Mouse (Mus musculus): Measurements from ENCODE around the gene Ift27.

Gene Ift27

DNA sequence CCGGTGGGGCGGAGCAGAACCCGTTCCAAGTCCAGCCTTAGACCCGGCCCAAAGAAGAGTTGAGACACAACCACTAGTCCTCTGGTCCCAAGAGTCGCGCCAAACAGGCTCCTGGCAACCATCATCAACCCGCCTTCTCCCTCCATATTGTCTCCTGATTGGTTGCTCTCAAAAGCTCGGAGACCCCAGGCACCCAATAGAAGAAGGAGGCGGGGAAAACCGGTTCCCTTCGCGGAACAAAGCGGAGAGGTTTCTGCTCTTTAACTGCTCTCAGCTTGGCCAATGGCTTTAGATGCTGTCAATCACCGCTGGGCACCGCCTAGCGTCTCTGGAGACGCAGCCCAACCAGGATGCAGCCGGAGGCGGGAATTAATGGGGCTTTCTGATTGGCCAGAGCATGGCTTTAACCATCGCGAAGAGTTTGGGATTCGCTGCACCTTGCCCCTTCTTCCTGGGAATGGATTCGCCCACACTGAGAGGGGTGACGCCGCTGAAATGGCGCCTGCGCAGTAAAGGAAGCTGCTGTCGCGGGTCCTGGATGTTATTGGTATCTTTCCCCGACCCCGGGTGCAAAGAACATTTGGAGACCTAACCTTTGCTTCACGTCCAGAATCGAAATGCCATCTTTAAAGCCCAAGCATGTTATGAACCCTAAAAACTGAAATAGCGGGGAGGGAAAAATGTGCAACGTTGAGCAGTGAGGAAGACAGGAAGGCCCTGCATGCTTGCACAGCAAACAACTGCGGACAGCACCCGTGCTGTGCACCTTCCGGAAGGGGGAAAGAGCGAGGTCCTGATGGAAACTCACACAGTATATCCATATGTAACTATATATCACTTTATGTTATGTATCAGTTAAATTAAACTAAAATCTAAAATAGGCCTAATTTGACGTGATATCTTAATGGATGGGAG, at the start of gene Ift27:
Ift27 (minus strand) TSS at position 136 of the 915 bp plus-strand sequence.
- peak; percentile 94 to 99 for DNase-seq (ENCODE audit: low spot score in 2 of 2)

- DNase-seq (ENCODE audit: low spot score in 2 of 2), result no peak
Observed at GRCm38 (mm10) chr15:78215269-78215668, 41.4 kb upstream of the Ift27 start.

- no peak for DNase-seq (ENCODE audit: low spot score in 2 of 2)
Observed at GRCm38 (mm10) chr15:78211367-78211766, 37.5 kb upstream of the Ift27 start.

DNA sequence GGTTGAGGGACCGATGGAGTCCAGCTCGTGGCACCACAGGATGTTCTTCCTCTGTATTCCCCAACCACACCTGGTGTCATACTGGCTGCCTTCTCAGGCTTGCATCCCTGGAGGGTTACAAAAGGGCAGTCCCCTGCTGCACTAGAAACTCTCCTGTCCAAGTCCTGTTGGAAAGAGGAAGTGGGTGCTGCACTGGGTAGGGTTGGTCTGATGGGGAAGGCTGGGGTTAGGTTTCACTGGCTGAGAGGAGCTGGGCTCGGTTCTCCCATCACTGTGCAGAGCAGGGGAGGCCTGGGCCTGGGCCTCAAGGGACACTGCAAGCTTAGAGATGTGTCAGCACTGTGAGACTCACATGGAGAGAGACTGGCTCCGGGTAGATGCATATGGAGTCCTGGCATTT, 36.3 kb upstream of the Ift27 start:
- DNase-seq (ENCODE audit: low spot score in 2 of 2), result no peak

DNA sequence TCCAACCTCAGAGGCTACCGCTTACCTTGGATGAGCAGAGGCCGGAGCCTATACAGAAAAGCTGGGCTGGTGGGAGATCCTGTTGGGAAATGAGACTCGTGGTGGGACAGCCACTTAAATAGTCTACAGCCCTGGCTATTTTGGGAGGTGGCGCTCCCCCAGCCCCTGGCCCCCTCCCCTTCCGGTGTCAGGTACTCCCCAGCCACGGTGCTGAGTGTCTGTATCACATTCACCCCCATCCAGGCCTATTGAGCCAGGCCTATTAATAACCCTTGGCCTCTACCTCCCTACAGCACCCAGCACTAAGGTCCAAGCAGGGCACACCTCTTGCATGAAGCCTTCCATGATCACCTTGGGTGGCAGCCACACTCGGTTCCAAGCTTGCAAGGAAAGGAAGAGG, 32.4 kb upstream of the Ift27 start, which contains the start of gene Pvalb:
Pvalb (minus strand) TSS at position 89 of the 400 bp plus-strand sequence.
- no peak for DNase-seq (ENCODE audit: low spot score in 2 of 2)

DNA sequence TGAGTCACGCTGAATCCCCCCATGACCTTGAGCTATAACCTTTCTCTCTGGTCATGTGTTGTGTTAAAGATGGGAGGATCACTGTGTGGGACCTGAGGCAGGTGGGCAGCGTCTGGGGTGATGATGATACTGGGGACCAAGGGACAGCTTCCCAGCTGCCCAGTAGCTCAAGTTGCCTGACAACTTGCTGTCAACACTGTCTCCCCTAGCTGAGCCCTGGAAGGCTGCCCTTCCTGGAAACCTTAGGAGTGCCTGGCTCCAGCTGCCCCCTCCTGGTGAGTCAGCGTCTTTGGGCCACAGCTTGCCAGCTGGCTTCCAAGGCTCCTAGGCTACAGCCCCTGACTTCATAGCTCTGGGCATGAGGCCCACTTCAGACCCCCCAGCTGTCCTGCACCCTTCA, 31.3 kb upstream of the Ift27 start:
- peak in 1 of 2 experiments; percentile 6 for DNase-seq (ENCODE audit: low spot score in 2 of 2)

DNA sequence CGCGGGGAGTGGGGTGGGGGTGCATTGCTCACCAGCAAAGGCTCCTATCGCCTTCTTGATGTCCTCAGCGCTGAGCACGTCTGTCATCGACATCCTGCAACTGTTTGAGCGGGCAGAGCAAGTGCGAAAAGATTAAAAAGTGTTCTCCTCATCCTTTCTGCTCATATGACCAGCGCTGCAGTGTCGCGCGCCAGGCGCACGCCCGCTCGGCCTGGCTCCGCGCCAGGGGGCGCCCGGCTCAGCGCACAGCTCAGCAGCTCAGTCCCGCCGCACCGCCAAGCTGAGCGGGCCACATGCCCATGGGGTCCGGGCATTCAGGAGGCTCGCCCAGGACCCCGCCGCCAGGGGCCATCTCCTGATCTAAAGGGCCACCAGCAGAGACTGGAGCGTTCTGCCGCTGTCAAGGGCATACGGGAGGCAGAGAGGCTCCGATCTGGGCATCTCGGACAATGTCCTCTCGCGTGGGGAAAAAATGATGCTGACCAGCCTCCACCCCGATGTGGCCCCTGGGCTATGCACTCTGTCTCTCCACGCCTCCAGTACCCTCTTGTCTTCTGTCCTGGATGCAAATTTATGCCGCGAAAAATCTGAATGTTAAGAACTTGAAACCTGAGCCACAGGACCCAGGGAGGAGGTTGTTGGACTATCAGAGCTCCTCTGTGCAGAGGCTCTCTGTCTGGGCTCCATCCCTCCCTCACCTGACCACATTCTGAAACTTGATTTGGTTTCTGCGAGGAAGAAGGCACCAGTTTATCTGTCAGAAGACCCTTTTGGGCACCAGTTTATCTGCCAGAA, 30.3 kb upstream of the Ift27 start:
- peak in 1 of 2 experiments; percentile 31 for DNase-seq (ENCODE audit: low spot score in 2 of 2)

DNA sequence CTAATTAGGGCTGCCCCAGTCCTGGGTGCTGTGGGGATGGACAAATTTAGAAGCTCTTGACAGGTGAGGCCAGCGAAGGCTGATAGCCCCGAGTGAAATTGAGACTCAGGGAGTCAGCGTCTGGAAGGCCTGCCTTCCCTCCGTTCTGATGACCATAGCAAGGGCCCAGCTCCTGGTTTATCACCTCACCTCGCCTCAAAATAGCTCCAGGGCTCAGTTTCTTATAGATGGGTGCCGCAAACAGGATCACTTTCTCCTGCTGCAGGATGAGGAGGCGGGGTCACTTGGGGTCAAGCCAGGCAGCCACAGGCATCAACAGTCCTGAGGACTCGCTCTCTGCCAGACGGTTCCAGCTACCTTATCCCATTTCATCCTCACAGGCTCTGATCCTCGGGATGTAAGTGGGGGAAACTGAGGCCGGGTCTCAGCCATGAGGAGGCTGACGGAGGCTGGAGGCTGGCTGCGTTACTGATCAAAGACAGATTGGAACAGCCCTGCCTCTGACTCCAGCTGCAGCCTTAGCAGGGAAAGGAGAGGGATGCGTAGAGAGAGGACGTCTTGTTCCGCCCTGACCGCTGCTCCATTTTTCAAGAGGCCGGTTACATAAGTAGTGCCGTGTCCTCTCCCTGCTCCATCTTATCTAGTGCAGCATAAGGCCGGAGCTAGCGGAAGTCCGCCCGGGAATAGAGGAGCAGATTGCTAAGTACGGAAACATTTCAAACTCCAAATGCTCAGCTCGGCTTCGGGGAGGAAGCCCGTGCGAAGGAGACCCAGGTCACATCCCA, 21.4 kb upstream of the Ift27 start:
- DNase-seq (ENCODE audit: low spot score in 2 of 2), result no peak

GRCm38 (mm10) chr15:78194320-78194719, 20.4 kb upstream of the Ift27 start:
- no peak for DNase-seq (ENCODE audit: low spot score in 2 of 2)

DNA sequence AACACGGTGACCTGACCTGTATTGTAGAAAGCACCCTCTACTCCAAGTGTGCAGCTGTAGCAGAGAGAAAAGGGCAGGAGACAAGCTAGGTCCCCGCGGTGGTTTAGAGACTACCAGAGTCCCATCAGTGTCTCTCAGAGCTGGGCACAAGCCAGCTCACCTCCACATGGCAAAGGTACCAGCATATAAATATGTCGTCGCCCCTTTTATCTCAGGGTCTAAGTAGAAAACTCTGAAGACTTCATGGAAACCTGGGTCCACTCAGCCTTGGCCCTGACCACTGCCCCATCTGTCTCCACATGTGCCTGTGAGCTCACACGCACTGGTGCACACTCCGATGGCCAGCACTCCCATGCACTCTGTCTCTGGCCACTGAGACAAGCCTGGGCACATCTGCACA, 15.7 kb upstream of the Ift27 start:
- DNase-seq (ENCODE audit: low spot score in 2 of 2), result no peak

GRCm38 (mm10) chr15:78188546-78188945, 14.6 kb upstream of the Ift27 start:
- DNase-seq (ENCODE audit: low spot score in 2 of 2), result no peak

DNA sequence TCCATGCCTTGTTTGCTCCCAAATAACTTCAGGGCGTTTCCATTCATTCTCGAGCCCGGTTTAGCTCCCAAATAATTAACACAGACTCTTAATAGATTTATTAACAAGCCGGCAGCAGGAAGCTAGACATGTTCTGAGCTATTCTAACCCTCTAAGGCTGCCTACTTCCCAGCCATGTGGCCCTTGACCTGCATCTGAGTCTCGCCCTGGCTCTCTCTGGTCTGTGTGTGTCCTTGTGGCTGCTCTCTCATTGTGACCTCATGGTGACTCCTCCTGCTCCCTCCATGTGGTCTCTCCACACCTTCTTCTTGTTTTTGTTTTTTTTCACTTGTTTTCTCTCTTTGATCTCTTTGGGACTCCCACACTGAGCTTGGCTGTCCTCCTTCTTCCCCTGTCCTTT, 13.0 kb upstream of the Ift27 start:
- DNase-seq (ENCODE audit: low spot score in 2 of 2), result no peak

GRCm38 (mm10) chr15:78185609-78186008, 11.7 kb upstream of the Ift27 start:
- DNase-seq (ENCODE audit: low spot score in 2 of 2), result no peak

GRCm38 (mm10) chr15:78184855-78185254, 10.9 kb upstream of the Ift27 start:
- DNase-seq (ENCODE audit: low spot score in 2 of 2), result peak in 1 of 2 experiments; percentile 55

DNA sequence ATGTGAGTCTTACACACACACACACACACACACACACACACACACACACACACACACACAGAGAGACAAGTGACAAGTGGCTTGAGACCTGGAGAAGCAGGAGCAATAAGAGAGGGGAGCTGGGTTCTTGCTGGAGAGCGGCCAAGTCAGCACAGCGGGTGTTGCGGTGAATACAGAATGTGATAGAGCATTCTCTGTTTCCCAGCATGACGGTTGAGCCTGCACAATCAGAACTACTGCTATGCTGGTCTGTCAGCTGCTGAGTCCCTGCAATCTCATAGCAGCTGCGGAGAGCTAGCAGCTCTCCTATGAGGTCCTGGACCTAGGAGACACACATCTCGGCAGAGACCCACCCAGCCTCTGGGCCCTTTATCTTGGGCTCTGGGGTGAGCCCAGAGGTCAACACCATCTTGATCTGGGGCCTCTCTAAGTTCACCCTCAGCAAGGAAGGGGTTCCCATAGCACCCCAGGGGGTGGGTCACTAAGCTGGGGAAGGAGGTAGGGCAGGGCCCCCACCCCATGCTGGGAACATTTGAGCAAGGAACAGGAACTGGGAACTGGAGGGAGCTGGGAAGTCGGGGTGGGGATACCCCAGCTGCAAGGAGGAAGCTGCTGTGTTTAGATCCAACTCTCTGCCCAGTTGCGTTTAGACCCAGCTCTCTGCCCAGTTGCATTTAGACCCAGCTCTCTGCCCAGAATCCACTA, 7.9 kb upstream of the Ift27 start:
- no peak for DNase-seq (ENCODE audit: low spot score in 2 of 2)

GRCm38 (mm10) chr15:78179775-78180174, 5.9 kb upstream of the Ift27 start:
- DNase-seq (ENCODE audit: low spot score in 2 of 2), result no peak

- DNase-seq (ENCODE audit: low spot score in 2 of 2), result peak; percentile 68 to 87
Observed at GRCm38 (mm10) chr15:78178397-78178796, 4.5 kb upstream of the Ift27 start.

- no peak for DNase-seq (ENCODE audit: low spot score in 2 of 2)
Observed at GRCm38 (mm10) chr15:78177257-78177656, 3.4 kb upstream of the Ift27 start.

GRCm38 (mm10) chr15:78174887-78175245, 959 bp upstream of the Ift27 start:
- no peak for DNase-seq (ENCODE audit: low spot score in 2 of 2)

DNA sequence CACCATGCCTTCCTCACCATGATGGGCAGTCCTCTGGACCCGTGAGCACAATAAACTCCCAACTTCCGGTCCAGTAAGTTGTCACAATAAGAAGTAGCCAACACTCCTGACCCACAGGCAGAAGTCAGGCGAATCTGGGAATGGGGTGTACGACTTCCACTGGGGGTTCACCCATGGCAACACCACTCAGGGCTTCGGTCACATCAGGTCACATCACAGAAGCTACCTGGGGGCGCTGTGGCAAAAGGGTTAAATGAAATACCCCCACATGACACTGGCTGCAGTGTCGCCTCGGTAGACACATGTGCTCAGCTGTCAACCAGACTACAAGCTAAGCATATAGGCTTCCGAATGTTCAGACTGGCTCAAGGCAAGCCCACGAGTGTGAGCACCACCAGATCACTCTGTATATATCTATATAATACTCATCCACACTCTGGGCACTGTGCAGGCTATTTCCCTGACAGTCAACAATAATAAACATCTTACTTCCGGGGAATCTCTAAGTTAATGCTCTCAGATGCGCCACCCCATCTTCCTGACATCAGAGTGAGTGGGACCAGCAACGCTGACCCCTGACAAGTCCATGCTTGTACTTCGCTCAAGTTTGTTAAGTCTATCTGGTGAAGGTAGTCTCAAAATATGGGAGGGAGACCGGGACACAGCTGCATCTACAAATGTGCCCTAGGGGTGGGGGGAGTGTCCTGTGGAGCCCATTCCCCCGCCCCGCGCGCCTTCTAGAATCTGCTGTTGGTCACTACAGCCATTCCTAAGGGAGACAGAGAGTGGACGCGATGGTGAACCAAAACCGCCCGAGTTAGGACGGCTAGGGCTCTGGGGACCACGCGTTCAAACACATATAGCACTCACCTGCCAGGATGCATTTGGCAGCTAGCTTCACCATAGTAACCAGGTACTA, 749 bp downstream of the Ift27 start:
- DNase-seq (ENCODE audit: low spot score in 2 of 2), result peak; percentile 11 to 25

All from thymus, postnatal 10 days (tissue).